Mouse (Mus musculus) ES-E14 (cell line): Measurements from ENCODE around the gene Foxf1.

Experiments
- CHD2 ChIP-seq: IDR thresholded peaks from 2 replicates; pipeline ENCODE4 v1.6.1; 2014; ENCODE audit warnings: mild to moderate bottlenecking, low read depth, low read length, inconsistent platforms
- MAFK ChIP-seq: IDR thresholded peaks from 2 replicates; pipeline ENCODE4 v1.6.1; 2014; ENCODE audit warnings: mild to moderate bottlenecking, low read depth, low read length, inconsistent platforms; ENCODE audit not compliant: insufficient read depth
- ZC3H11A ChIP-seq: IDR thresholded peaks from 2 replicates; pipeline ENCODE4 v1.6.1; 2012; ENCODE audit warnings: low read depth, mild to moderate bottlenecking, inconsistent platforms, low read length, borderline replicate concordance

- TF ChIP-seq ZC3H11A: no peak
- TF ChIP-seq MAFK: no peak
- TF ChIP-seq CHD2: no peak
These were observed 8.2 kb upstream of the Foxf1 start for GRCm38 (mm10) chr8:121075936-121076335.
